Mouse (Mus musculus) macrophage (primary cell): ENCODE results near the gene Zfp697. TPM values are rescaled to one million over a fixed set of nuclear protein-coding genes. Genes with fewer than 3 reads are reported as not detected.

Source experiments
- H3K27ac ChIP-seq: fragments of 350-480 bp; formaldehyde crosslinking; 2 replicates; pipeline ENCODE4 v1.9.0; 2021
- H3K36me3 ChIP-seq: fragments of 350-480 bp; formaldehyde crosslinking; 2 replicates; pipeline ENCODE4 v1.9.0; 2021; ENCODE audit errors: inconsistent target
- H3K4me3 ChIP-seq: fragments of 350-480 bp; formaldehyde crosslinking; 2 replicates; pipeline ENCODE4 v1.9.0; 2021; ENCODE audit errors: inconsistent target
- H3K79me2 ChIP-seq: fragments of 350-480 bp; formaldehyde crosslinking; 2 replicates; pipeline ENCODE4 v1.9.0; 2021; ENCODE audit errors: inconsistent target
- WGBS: methylation state at CpG from one replicate; pipeline ENCODE4 v1.1.7; 2026; ENCODE audit warnings: inconsistent platforms; ENCODE audit not compliant: missing documents; 5-methylcytosine and 5-hydroxymethylcytosine counted together
- polyA plus RNA-seq: library from polyadenylated mRNA; stranded (reverse); fragments of 250-400 nt; gene quantifications from 3 replicates; pipeline ENCODE4 v1.2.4, GENCODE M21; 2018; ENCODE audit warnings: inconsistent platforms

Zfp697 gene
- polyA plus RNA-seq, 1 experiment from 2014 or later: 0.27 TPM

DNA sequence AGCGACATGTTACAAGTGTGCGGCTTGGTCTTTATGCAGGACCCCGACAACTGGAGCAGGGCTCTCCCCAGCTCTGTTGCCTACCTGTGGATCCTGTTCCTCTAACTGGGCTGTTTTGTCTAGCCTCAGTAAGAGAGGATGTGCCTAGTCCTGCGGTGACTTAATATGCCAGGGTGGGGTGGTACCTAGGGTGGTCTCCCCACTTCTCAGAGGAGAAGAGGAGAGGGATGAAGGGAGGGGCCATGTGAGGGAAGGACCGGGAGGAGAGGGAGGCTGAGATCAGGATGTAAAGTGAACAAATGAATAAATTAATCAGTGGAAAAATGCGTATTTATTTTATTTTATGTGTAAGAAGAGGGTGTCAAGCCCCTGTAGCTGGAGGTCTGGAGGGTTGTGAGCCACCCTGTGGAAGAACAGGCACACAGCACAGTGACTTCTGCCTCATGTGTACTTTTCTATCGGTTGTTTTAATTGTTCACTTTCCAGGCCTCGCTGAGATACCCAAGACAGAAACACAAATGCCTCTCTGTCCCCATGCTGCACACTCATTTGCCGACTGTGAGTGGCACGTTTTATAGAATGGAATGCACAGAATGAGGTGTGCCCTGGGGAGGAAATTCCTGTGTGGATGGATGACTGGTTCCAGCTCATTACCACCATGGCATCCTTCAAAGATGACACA lies 26.8 kb upstream of the Zfp697 start:
- Histone ChIP-seq H3K79me2 (no peaks in the 10 kb centered on the region), H3K36me3 (no peaks in the 10 kb centered on the region), H3K27ac (no peak overlapping the region), H3K4me3 (no peak overlapping the region)
- WGBS: 90% methylated on average over 10 of the region's 10 CpGs

- no peaks in the 10 kb centered on the region for H3K36me3 ChIP-seq
- no peak overlapping the region for H3K27ac ChIP-seq
- no peaks in the 10 kb centered on the region for H3K79me2 ChIP-seq
- over 99% methylated on average over 6 of the region's 6 CpGs for WGBS
- no peak overlapping the region for H3K4me3 ChIP-seq
These were observed 26.3 kb upstream of the Zfp697 start for GRCm38 (mm10) chr3:98356026-98356365.

- H3K27ac ChIP-seq: no peak overlapping the region
- WGBS: 13% methylated on average over 3 of the region's 3 CpGs
- no peaks in the 10 kb centered on the region for H3K36me3 ChIP-seq
- H3K79me2 ChIP-seq: no peaks in the 10 kb centered on the region
- no peak overlapping the region for H3K4me3 ChIP-seq
These were observed 25.5 kb upstream of the Zfp697 start for GRCm38 (mm10) chr3:98356632-98357370.

- H3K4me3 ChIP-seq: no peak overlapping the region
- no peaks in the 10 kb centered on the region for H3K79me2 ChIP-seq
- no peaks in the 10 kb centered on the region for H3K36me3 ChIP-seq
- H3K27ac ChIP-seq: no peak overlapping the region
- 28% methylated on average over 2 of the region's 2 CpGs for WGBS
These were observed 19.5 kb upstream of the Zfp697 start for GRCm38 (mm10) chr3:98362753-98363152.

GRCm38 (mm10) chr3:98366086-98366485 lies 16.2 kb upstream of the Zfp697 start:
- no peaks in the 10 kb centered on the region for H3K36me3 ChIP-seq
- no peak overlapping the region for H3K27ac ChIP-seq
- no peaks in the 10 kb centered on the region for H3K79me2 ChIP-seq
- 92% methylated on average over 3 of the region's 3 CpGs for WGBS
- no peak overlapping the region for H3K4me3 ChIP-seq

DNA sequence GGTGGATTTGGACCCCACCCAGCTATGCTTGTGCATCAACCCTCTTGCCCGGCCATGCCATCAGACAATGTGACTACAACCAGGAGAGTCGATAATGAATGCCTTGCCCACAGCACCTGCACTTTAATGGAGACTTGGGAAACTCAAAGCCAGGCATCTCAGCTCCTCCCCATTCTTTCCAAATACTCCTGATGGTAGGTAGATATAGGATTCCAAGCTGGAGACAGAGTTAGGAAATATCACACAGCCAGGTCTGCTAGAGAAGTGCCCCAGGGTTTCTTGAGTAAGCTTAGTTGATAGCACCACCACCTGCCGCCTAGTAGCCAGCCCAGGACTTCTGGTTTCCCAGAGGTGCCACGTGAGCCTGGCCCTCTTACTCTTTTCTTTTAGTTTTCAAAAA lies 15.4 kb upstream of the Zfp697 start:
- 82% methylated on average over 4 of the region's 4 CpGs for WGBS
- H3K27ac ChIP-seq: no peak overlapping the region
- H3K36me3 ChIP-seq: no peaks in the 10 kb centered on the region
- no peak overlapping the region for H3K4me3 ChIP-seq
- no peaks in the 10 kb centered on the region for H3K79me2 ChIP-seq

- Histone ChIP-seq H3K4me3 (no peak overlapping the region), H3K36me3 (no peaks in the 10 kb centered on the region), H3K79me2 (no peaks in the 10 kb centered on the region), H3K27ac (no peak overlapping the region)
- 90% methylated on average over 4 of the region's 4 CpGs for WGBS
These were observed 14.0 kb upstream of the Zfp697 start for GRCm38 (mm10) chr3:98368283-98368682.

GRCm38 (mm10) chr3:98368776-98369175 lies 13.5 kb upstream of the Zfp697 start:
- 80% methylated on average over 2 of the region's 2 CpGs for WGBS
- Histone ChIP-seq H3K27ac (no peak overlapping the region), H3K79me2 (no peaks in the 10 kb centered on the region), H3K36me3 (no peaks in the 10 kb centered on the region), H3K4me3 (no peak overlapping the region)

GRCm38 (mm10) chr3:98374062-98374719 lies 8.1 kb upstream of the Zfp697 start:
- no peaks in the 10 kb centered on the region for H3K36me3 ChIP-seq
- no peak overlapping the region for H3K4me3 ChIP-seq
- 81% methylated on average over 3 of the region's 3 CpGs for WGBS
- no peak overlapping the region for H3K27ac ChIP-seq
- H3K79me2 ChIP-seq: no peaks in the 10 kb centered on the region

DNA sequence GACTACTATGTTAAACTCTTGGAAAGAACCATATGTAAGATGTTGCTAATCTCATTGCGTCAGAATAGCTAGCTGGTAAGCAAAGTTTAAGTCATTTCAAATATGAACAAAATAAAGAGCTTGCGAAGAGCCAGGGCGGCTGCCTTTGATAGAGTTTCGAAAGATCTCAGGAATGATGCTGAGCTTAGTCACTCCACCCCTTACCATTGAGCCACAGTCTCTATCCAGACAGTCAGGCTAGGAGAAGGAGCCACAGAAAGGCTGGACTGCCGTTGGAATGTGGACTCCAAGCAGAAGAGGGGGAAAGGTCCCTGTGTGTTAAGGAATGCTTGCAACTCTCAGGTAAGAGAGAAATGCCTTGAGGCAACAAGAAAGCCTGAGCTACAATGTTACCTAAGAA lies 7.3 kb upstream of the Zfp697 start:
- H3K79me2 ChIP-seq: no peaks in the 10 kb centered on the region
- H3K27ac ChIP-seq: no peak overlapping the region
- H3K4me3 ChIP-seq: no peak overlapping the region
- 89% methylated on average over 5 of the region's 5 CpGs for WGBS
- H3K36me3 ChIP-seq: no peaks in the 10 kb centered on the region

- Histone ChIP-seq H3K27ac (no peak overlapping the region), H3K36me3 (no peaks in the 10 kb centered on the region), H3K79me2 (no peaks in the 10 kb centered on the region), H3K4me3 (no peak overlapping the region)
- WGBS: 86% methylated on average over 4 of the region's 4 CpGs
These were observed 4.0 kb upstream of the Zfp697 start for GRCm38 (mm10) chr3:98378267-98378666.

GRCm38 (mm10) chr3:98379236-98379635 lies 3.0 kb upstream of the Zfp697 start:
- Histone ChIP-seq H3K27ac (no peak overlapping the region), H3K79me2 (no peaks in the 10 kb centered on the region), H3K36me3 (no peaks in the 10 kb centered on the region), H3K4me3 (no peak overlapping the region)
- 82% methylated on average over 7 of the region's 7 CpGs for WGBS

- H3K36me3 ChIP-seq: no peaks in the 10 kb centered on the region
- 18% methylated on average over 17 of the region's 17 CpGs for WGBS
- H3K27ac ChIP-seq: no peak overlapping the region
- H3K4me3 ChIP-seq: peak overlapping the region; percentile 20; the same call in 1 of the 2 replicates
- H3K79me2 ChIP-seq: no peaks in the 10 kb centered on the region
These were observed 500 bp upstream of the Zfp697 start for GRCm38 (mm10) chr3:98381677-98382245.

GRCm38 (mm10) chr3:98383024-98383790 lies 946 bp downstream of the Zfp697 start:
- H3K36me3 ChIP-seq: no peaks in the 10 kb centered on the region
- no peak overlapping the region for H3K27ac ChIP-seq
- H3K79me2 ChIP-seq: no peaks in the 10 kb centered on the region
- 13% methylated on average over 21 of the region's 21 CpGs for WGBS
- peak overlapping the region; percentile 20; the same call in 1 of the 2 replicates for H3K4me3 ChIP-seq
